Mouse (Mus musculus) heart, embryonic 13.5 days (tissue): ENCODE measurements around the gene Cars2. TPM values are rescaled to one million over a fixed set of nuclear protein-coding genes. Genes with fewer than 3 reads are reported as not detected.
"Not testable (repeated sequence)": the region's sequence is repeated elsewhere in the genome, so short reads cannot be mapped to it uniquely, and the experiment has no call there.

Experiments
- ATAC-seq: fragments of 200-750 bp; cut with Nextera tagmentation; 2 replicates; pipeline ENCODE4 v1.8.0; 2017; ENCODE audit warnings: moderate TSS enrichment; ENCODE audit not compliant: insufficient number of reproducible peaks, low FRiP score, low TSS enrichment; ENCODE audit errors: extremely low read depth
- H3K27ac ChIP-seq: fragments of 300-500 bp; sonication (generic); replicated peaks from 2 replicates; pipeline ENCODE4 v1.5.1; 2015; ENCODE audit warnings: moderate library complexity, mild to moderate bottlenecking, inconsistent platforms
- H3K27me3 ChIP-seq: fragments of 300-500 bp; sonication (generic); replicated peaks from 2 replicates; pipeline ENCODE4 v1.6.1; 2015; ENCODE audit warnings: mild to moderate bottlenecking, inconsistent platforms
- H3K36me3 ChIP-seq: fragments of 300-500 bp; sonication (generic); 2 replicates; pipeline ENCODE4 v1.6.1; 2015; ENCODE audit warnings: mild to moderate bottlenecking, inconsistent platforms
- H3K4me1 ChIP-seq: fragments of 300-500 bp; sonication (generic); 2 replicates; pipeline ENCODE4 v1.6.1; 2015; ENCODE audit warnings: inconsistent platforms
- H3K4me2 ChIP-seq: fragments of 300-500 bp; sonication (generic); 2 replicates; pipeline ENCODE4 v1.6.1; 2015; ENCODE audit warnings: inconsistent platforms, mild to moderate bottlenecking, moderate library complexity
- H3K4me3 ChIP-seq: fragments of 300-500 bp; sonication (generic); 2 replicates; pipeline ENCODE4 v1.5.1; 2015; ENCODE audit warnings: moderate library complexity, mild to moderate bottlenecking, inconsistent platforms
- H3K9ac ChIP-seq: fragments of 300-500 bp; sonication (generic); 2 replicates; pipeline ENCODE4 v1.6.1; 2015; ENCODE audit warnings: inconsistent platforms, mild to moderate bottlenecking, moderate library complexity
- H3K9me3 ChIP-seq: fragments of 300-500 bp; sonication (generic); 2 replicates; pipeline ENCODE4 v1.6.1; 2016; ENCODE audit warnings: inconsistent platforms
- WGBS: fragments of 180-500 bp; shearing (Covaris S2); methylation state at CpG from one replicate; pipeline ENCODE4 v1.1.7; 2015; ENCODE audit warnings: mixed read lengths; 5-methylcytosine and 5-hydroxymethylcytosine counted together
- polyA plus RNA-seq: library from polyadenylated mRNA; unstranded; fragments of >200 nt; fragmentation: Nextera tagmentation; extraction: Ambion mirVana; gene quantifications from 2 replicates; pipeline ENCODE4 v1.2.1, GENCODE M21; 2015

Gene Cars2
- polyA plus RNA-seq, 1 experiment from 2014 or later: 27.1 TPM

DNA sequence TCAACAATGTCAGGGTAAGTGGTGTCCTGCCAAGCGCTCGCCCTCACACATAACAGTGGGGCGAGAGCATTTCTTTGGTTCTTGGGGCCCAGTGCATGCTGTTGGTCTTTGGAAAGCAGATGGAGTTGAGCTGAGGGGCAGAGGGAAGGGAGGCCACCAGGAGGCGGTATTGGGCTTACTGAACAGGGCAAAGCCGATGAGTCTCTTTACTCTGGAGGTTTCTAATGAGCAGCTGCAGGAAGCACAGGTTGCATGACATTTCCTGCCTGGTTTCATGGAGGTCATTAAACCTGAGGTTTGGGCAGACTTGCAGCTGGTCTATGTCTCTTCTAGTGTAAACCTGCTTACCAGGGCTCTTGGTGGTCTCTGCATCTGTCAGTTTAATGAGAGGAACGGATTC, 43.8 kb downstream of the Cars2 start:
- Histone ChIP-seq H3K4me3 (no peak overlapping the region), H3K9ac (no peak overlapping the region), H3K9me3 (no peaks in the 10 kb centered on the region), H3K27me3 (no peaks in the 10 kb centered on the region), H3K4me2 (no peak overlapping the region), H3K4me1 (no peaks in the 10 kb centered on the region), H3K27ac (no peak overlapping the region), H3K36me3 (peaks cover 96% of the 10 kb centered on the region)
- 70% methylated on average over 6 of the region's 6 CpGs for WGBS
- no peak for ATAC-seq

DNA sequence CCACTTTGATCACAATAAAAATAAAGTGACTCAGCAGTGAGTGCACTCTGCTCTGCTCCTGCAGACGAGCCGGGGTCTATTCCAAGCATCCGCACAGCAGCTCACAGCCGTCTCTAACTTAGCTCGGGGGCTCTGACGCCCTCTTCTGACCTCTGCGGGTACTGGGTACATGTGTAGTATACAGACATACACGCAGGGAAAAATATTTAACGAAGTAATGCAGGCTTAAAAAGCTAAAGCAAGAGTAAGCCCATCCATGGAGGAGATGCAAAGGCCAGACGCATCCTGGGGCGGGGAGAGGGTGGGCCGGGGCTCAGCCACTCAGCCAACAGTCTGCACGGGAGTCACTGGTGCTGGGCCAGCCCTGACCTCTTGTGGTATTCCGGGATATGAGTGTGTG, 44.5 kb downstream of the Cars2 start:
- H3K27me3 ChIP-seq: no peaks in the 10 kb centered on the region
- H3K36me3 ChIP-seq: peaks cover 95% of the 10 kb centered on the region
- H3K9me3 ChIP-seq: no peaks in the 10 kb centered on the region
- no peak for ATAC-seq
- no peak overlapping the region for H3K4me3 ChIP-seq
- 82% methylated on average over 14 of the region's 14 CpGs for WGBS
- no peak overlapping the region for H3K9ac ChIP-seq
- H3K27ac ChIP-seq: no peak overlapping the region
- no peaks in the 10 kb centered on the region for H3K4me1 ChIP-seq
- no peak overlapping the region for H3K4me2 ChIP-seq

DNA sequence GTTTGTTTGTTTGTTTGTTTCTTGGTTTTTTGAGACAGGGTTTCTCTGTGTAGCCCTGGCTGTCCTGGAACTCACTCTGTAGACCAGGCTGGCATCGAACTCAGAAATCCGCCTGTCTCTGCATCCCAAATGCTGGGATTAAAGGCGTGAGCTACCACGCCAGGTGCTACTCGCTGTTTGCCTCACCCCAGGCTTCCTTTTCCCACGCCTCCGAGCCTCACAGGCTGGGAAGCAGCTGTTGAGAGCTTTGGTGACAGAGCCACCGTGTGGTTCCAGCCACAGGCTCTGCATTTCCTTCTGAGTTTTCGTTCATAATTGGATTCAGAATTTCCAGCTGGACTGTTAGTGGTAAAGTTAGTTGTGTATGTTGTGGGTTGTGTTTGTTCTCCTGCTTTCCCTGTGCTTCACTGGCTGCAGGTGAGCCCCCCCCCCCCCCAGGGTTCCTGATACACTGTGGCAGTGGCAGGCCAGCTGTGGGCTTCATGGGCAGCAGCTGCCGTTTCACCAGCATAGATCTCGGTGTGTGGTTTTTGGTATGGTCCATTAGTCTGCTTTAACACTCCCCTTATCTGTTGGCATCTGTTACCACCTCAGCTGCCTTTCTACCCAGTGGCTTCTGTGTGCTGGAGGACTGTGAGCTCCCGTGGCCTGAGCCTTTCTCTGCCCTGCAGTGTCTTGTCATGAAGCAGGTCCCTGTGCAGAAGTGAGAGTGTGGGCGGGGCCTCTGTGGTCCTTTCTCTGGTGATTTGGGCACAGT, 46.9 kb downstream of the Cars2 start:
- H3K27me3 ChIP-seq: no peaks in the 10 kb centered on the region
- peaks cover under 1% of the 10 kb centered on the region; the same call in 1 of the 2 replicates for H3K4me1 ChIP-seq
- H3K36me3 ChIP-seq: peaks cover 71% of the 10 kb centered on the region
- ATAC-seq: no peak
- H3K9me3 ChIP-seq: no peaks in the 10 kb centered on the region
- H3K27ac ChIP-seq: no peak overlapping the region
- no peak overlapping the region for H3K9ac ChIP-seq
- H3K4me3 ChIP-seq: no peak overlapping the region
- WGBS: 79% methylated on average over 13 of the region's 13 CpGs
- no peak overlapping the region for H3K4me2 ChIP-seq

DNA sequence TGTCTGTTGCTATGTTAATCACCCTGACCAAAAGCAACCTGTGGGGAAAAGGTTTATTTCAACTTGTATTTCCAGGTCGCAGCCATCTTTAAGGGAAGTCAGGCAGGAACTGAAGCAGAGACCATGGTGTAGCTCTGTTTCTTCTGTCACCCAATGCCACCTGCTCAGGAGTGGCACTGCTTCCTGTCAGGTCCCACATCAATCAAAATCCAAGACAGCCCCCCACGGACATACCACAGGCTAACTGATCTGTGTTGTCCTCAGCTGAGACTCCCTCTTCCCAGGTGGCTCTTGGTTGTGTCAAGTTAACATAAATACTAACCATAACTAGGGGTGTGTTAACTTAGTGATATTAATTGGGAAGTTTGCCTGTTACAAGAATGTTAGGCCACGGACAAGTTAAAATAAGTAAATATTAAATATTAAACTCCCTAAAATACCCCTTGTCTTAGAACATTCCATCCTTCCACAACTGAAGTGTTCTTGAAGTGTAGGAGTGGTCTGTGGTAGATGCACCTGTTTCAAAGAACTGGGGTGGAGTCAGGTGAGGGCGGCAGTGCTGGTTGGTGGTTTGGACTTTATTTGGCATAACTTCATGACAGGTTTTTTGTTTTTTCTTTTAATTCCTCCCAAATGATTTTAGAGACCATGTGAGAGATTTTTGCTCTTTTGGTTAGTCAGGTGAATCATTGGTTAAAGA, 51.6 kb downstream of the Cars2 start:
- Histone ChIP-seq H3K4me3 (peak overlapping the region; percentile 93), H3K9ac (no peak overlapping the region), H3K9me3 (no peaks in the 10 kb centered on the region), H3K4me1 (peaks cover 18% of the 10 kb centered on the region), H3K27ac (no peak overlapping the region), H3K36me3 (peaks cover 26% of the 10 kb centered on the region), H3K4me2 (peak overlapping the region; percentile 70), H3K27me3 (peaks cover 16% of the 10 kb centered on the region)
- WGBS: 77% methylated on average over 4 of the region's 4 CpGs
- ATAC-seq: no peak

DNA sequence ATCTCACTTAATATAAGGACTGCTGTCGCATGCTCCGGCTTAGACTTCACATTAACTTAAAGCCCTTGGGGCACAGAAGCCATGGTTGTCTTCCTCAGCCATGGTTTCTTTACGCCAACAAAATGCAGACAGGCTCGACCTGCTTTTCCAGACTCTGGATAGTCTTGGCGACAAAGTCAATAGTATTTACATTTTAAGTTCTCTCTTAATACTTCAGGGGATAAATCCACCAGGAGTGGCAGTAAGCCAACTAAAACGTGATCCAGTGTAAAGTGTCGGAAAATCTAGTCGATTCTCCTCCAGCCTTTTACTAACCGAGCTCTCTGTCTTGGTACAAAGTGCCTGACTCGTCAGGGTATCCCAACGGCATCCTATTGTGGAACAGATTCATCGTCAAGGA, 52.3 kb downstream of the Cars2 start:
- Histone ChIP-seq H3K27me3 (peaks cover 17% of the 10 kb centered on the region), H3K27ac (no peak overlapping the region)

DNA sequence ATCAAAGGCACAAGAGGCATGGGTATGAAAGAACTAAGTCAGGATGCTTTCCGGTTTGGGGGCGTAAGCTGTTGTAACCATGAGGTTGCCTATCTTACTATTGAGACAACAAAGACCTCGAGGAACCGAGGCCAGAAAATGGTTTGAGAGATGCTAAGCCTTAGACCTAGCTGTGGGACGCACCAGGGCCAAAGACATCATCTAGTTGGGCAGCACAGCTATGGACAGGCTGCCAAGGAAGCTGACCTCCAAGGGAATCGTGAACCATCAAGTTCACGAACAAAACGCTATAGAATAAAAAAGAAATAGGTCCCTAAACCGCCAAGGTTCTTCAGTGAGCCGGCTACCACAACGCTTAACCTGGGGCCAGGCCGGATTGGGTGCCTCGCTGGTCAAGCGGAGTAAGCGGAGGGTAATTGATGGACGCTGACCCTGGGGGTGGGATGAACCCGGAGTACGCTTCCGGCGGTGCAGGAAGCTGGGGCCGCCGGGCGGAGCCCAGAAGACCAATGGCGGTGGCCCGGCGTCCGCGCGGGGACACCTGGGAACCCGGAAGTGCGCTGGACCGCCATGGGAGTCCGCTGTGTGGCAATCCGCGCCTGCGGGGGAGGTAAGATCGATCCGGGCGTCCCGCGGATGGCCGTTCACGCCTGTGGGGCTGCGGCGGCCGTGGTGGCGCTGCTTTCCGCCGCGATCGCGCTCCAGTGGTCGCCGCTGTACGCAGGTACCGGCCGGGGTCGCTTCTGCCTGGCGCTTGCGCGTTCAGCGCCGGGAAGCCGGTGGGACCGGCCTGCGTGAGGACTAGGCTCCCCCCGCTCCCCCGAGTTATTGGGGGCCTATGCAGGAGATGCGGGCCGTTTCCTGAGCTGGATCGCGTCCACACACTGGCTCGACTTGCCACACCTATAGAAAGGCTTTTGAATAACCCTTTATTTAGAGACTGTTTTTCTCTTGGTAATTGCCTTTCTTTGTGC, 53.3 kb downstream of the Cars2 start, which contains the start of gene Naxd:
Naxd (plus strand) TSS at position 490 of the 974 bp plus-strand sequence.
- Histone ChIP-seq H3K4me1 (peaks cover 18% of the 10 kb centered on the region), H3K4me2 (peak within 1 kb of the TSS; percentile 70), H3K36me3 (peaks cover 9% of the 10 kb centered on the region), H3K9me3 (no peaks in the 10 kb centered on the region), H3K27ac (peak within 1 kb of the TSS; percentile 66), H3K9ac (peak within 1 kb of the TSS; percentile 95), H3K4me3 (peak within 1 kb of the TSS; percentile 93), H3K27me3 (peaks cover 22% of the 10 kb centered on the region)
- whole genome bisulfite sequencing: 3% methylated on average over 67 of the region's 73 CpGs
- peak; percentile 88 for ATAC-seq

More for the DNA sequence above, 52.3 kb downstream of the Cars2 start:
- peak overlapping the region; percentile 95 for H3K9ac ChIP-seq
- peak overlapping the region; percentile 70 for H3K4me2 ChIP-seq
- no peaks in the 10 kb centered on the region for H3K9me3 ChIP-seq
- peak overlapping the region; percentile 93 for H3K4me3 ChIP-seq
- peaks cover 19% of the 10 kb centered on the region for H3K36me3 ChIP-seq
- peaks cover 18% of the 10 kb centered on the region for H3K4me1 ChIP-seq
- ATAC-seq: no peak
- WGBS: 68% methylated on average over 12 of the region's 12 CpGs

DNA sequence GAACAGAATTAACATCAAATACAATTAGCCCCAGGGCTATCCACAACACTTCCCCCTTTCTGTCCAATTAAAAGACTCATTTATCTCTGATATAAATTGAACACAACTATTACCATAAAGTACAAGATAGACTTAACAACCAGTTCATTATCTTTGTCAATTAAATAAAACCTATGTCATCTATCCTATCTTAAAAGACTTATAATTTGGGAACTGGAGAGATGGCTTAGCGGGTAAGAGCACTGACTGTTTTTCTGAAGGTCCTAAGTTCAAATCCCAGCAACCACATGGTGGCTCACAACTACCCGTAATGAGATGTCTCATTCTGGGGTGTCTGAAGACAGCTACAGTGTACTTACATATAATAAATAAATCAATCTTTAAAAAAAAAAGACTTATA, 58.2 kb downstream of the Cars2 start:
- not testable (repeated sequence) for H3K4me3 ChIP-seq, ATAC-seq, H3K9me3 ChIP-seq, H3K36me3 ChIP-seq, H3K4me1 ChIP-seq, H3K4me2 ChIP-seq, H3K27ac ChIP-seq, H3K9ac ChIP-seq
- 74% methylated on average over 2 of the region's 2 CpGs for WGBS
- H3K27me3 ChIP-seq: peaks cover 52% of the 10 kb centered on the region

DNA sequence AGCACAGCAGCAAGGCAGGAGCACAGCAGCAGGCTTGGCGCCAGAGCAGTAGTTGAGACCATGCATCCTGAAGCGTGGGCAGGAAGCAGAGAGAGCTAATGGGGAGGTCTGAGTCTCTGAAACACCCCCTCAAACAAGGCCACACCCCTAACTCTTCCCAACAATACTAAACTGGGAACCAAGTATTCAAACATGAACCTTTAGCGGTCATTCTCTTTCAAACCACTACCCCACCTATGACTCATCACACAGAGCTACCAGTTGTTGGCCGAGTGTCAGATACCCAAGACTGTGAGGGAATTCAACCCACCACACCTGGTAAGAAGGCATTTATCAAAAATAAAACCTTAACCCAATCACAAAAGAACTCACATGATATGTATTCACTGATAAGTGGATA, 63.4 kb downstream of the Cars2 start:
- no peaks in the 10 kb centered on the region for H3K36me3 ChIP-seq
- H3K4me2 ChIP-seq: no peak overlapping the region
- 0 out of 2 replicates have a peak overlapping the region, but pooled peaks have one; percentile 19 for H3K9ac ChIP-seq
- H3K9me3 ChIP-seq: no peaks in the 10 kb centered on the region
- 50% methylated on average over 4 of the region's 4 CpGs for WGBS
- ATAC-seq: no peak
- no peak overlapping the region for H3K27ac ChIP-seq
- H3K4me1 ChIP-seq: peaks cover 3% of the 10 kb centered on the region
- no peak overlapping the region for H3K4me3 ChIP-seq
- peaks cover 36% of the 10 kb centered on the region for H3K27me3 ChIP-seq

DNA sequence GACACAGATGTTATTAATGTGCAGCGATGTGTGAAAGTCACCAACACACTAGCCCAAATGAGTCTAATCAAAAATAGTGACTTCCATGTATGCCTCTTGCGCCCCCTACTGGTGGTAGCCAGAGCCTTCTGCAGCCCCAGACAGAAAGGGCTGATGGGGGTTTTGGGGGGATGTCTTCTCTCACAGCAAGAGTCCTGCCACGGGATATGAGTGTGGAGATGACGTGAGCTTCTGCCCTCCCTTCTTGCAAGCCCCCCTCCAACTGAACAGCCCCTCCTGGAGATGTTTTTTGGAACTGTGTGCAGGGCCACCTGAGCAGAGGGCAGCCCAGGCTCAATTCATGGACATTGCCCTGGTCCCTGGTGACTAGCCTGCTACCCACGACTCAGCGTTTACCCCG, 64.4 kb downstream of the Cars2 start:
- no peaks in the 10 kb centered on the region for H3K36me3 ChIP-seq
- no peak for ATAC-seq
- no peak overlapping the region for H3K4me3 ChIP-seq
- H3K4me2 ChIP-seq: no peak overlapping the region
- no peaks in the 10 kb centered on the region for H3K9me3 ChIP-seq
- no peak overlapping the region for H3K9ac ChIP-seq
- H3K27me3 ChIP-seq: peaks cover 39% of the 10 kb centered on the region
- WGBS: 17% methylated on average over 7 of the region's 7 CpGs
- H3K4me1 ChIP-seq: peaks cover 12% of the 10 kb centered on the region
- H3K27ac ChIP-seq: no peak overlapping the region

DNA sequence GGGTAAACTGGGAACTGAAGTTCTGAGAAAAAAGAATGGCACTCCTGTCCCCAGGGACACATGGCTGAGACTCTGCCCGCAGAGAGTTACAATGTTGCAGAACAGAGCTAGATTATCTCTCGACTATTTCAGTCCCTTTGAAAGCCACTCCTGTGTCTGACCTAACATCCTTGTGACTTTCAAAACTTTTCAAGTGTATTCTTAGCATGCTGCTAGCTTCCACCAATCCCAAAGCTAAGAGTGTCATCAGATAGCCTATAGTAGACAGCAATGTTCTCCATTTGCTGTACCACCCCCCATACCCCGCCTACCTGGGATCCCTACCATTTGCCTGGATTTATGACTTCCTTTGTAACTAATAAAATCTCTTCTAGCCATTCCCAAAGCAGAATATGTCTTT, 68.0 kb downstream of the Cars2 start:
- ATAC-seq: no peak
- peak overlapping the region; percentile 88 for H3K27ac ChIP-seq

DNA sequence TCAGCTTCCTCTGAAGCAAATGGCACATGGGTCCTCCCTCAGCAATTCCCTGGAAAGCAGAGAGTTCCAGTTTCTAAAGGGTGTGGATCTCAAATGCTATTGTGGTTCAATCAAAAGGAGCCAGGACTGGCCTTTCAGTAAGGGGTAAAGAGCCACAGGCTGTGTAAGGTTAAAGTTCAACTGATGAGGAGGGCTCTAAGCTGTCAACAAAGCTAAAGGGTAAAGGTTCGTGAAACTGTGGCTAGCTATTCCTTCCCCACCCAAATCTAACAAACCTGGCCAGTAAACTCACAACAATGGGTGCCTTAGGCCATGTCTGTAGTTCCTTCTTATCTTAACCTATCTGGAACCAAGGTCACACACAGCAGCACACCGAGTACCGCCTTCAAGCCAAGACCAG, 68.7 kb downstream of the Cars2 start:
- 60% methylated on average over 3 of the region's 3 CpGs for WGBS
- H3K9ac ChIP-seq: peak overlapping the region; percentile 33; the same call in 1 of the 2 replicates
- no peak overlapping the region for H3K4me3 ChIP-seq
- peak overlapping the region; percentile 88 for H3K27ac ChIP-seq
- H3K36me3 ChIP-seq: no peaks in the 10 kb centered on the region
- H3K4me1 ChIP-seq: peaks cover 41% of the 10 kb centered on the region
- no peaks in the 10 kb centered on the region for H3K9me3 ChIP-seq
- no peak for ATAC-seq
- no peak overlapping the region for H3K4me2 ChIP-seq
- H3K27me3 ChIP-seq: peaks cover 36% of the 10 kb centered on the region

More for the DNA sequence above, 68.0 kb downstream of the Cars2 start:
- Histone ChIP-seq H3K27me3 (peaks cover 36% of the 10 kb centered on the region), H3K9me3 (no peaks in the 10 kb centered on the region), H3K4me3 (no peak overlapping the region), H3K36me3 (no peaks in the 10 kb centered on the region), H3K4me1 (peaks cover 36% of the 10 kb centered on the region), H3K4me2 (peak overlapping the region; percentile 20; the same call in 1 of the 2 replicates), H3K9ac (peak overlapping the region; percentile 33; the same call in 1 of the 2 replicates)
- 35% methylated on average over 3 of the region's 3 CpGs for WGBS
